Mouse (Mus musculus) MEL (cell line): ENCODE results near the gene Tspan33. TPM values are rescaled to one million over a fixed set of nuclear protein-coding genes. Genes with fewer than 3 reads are reported as not detected.

Experiments used
- MXI1 ChIP-seq: IDR thresholded peaks from 2 replicates; pipeline ENCODE4 v1.6.1; 2011; ENCODE audit warnings: mild to moderate bottlenecking, low read depth, low read length, improper control_type of control experiment
- polyA plus RNA-seq, 2 experiments: library from polyadenylated mRNA; stranded (reverse) in 1 of 2; unstranded in 1 of 2; fragments of >175 nt in 1 of 2; fragments of >200 nt in 1 of 2; gene quantifications; 2 replicates each; pipeline versions ENCODE4 v1.2.1 to v1.2.4; 2012; ENCODE audit warnings: low replicate concordance in 2 of 2, low read depth in 1 of 2; ENCODE audit not compliant: insufficient read length in 2 of 2, insufficient read depth in 1 of 2, missing spikeins in 1 of 2
- total RNA-seq: library from RNA; depleted of rRNA; stranded (reverse); fragments of 300-350 nt; gene quantifications from 2 replicates; pipeline ENCODE4 v1.2.3, GENCODE M21; 2012; rRNA removed

The Tspan33 gene
- total and polyA plus RNA-seq, 3 experiments, result 41.7 to 64.5 TPM; not detected in 1

- no peak for TF ChIP-seq MXI1
Measured at GRCm38 (mm10) chr6:29766874-29767273, 72.9 kb downstream of the Tspan33 start (continued).

Other genes starting within 250 kb of the Tspan33 start
- 289 and 312 TPM in 2 replicates for gene Atp6v1f, start 226.5 kb upstream of the Tspan33 start, total RNA-seq
- 100 to 1,000 TPM in 1 of 2 experiments, not detected in 1; 349 TPM for gene Atp6v1f, start 226.5 kb upstream of the Tspan33 start, polyA plus RNA-seq
- not detected in 2 replicates for gene Atp6v1fnb, start 222.8 kb upstream of the Tspan33 start, total RNA-seq
- gene Atp6v1fnb, start 222.8 kb upstream of the Tspan33 start, polyA plus RNA-seq, result under 1 TPM in 1 of 2 experiments, not detected in 1; 0.13 TPM
- 1.0 and 1.3 TPM in 2 replicates for gene Kcp, start 186.3 kb upstream of the Tspan33 start, total RNA-seq
- 1 to 10 TPM in 1 of 2 experiments, not detected in 1; 6.9 TPM for gene Kcp, start 186.3 kb upstream of the Tspan33 start, polyA plus RNA-seq
- gene Irf5, start 167.6 kb upstream of the Tspan33 start, total RNA-seq, result 8.2 and 9.7 TPM in 2 replicates
- 10 to 100 TPM in 1 of 2 experiments, not detected in 1; 13.3 TPM for gene Irf5, start 167.6 kb upstream of the Tspan33 start, polyA plus RNA-seq
- 64.9 and 71.5 TPM in 2 replicates for gene Tnpo3, start 84.3 kb upstream of the Tspan33 start, total RNA-seq
- gene Tnpo3, start 84.3 kb upstream of the Tspan33 start, polyA plus RNA-seq, result 100 to 1,000 TPM; 139 to 148 TPM
- 52.0 and 62.6 TPM in 2 replicates for gene Smo, start 41.3 kb downstream of the Tspan33 start, total RNA-seq
- 10 to 100 TPM in 1 of 2 experiments, not detected in 1; 83.7 TPM for gene Smo, start 41.3 kb downstream of the Tspan33 start, polyA plus RNA-seq
- 14.5 and 17.0 TPM in 2 replicates for gene Ahcyl2, start 73.8 kb downstream of the Tspan33 start, total RNA-seq
- 10 to 100 TPM in 1 of 2 experiments, not detected in 1; 16.9 TPM for gene Ahcyl2, start 73.8 kb downstream of the Tspan33 start, polyA plus RNA-seq
- gene Strip2, start 222.8 kb downstream of the Tspan33 start, total RNA-seq, result 0.12 and 0.13 TPM in 2 replicates
- under 1 TPM in 1 of 2 experiments, not detected in 1; 0.39 TPM for gene Strip2, start 222.8 kb downstream of the Tspan33 start, polyA plus RNA-seq